Mouse (Mus musculus) spleen, embryonic (tissue): ENCODE results near the gene Gm9844.
"Not testable (repeated sequence)": the region's sequence is repeated elsewhere in the genome, so short reads cannot be mapped to it uniquely, and the experiment has no call there.

Experiments used
- CTCF ChIA-PET: fragments of 350-600 bp; sonication (Branson Sonifier 250); formaldehyde crosslinking; loops from one replicate; lab custom pipeline; 2022; lab: Charles Lee

The Gm9844 gene

DNA sequence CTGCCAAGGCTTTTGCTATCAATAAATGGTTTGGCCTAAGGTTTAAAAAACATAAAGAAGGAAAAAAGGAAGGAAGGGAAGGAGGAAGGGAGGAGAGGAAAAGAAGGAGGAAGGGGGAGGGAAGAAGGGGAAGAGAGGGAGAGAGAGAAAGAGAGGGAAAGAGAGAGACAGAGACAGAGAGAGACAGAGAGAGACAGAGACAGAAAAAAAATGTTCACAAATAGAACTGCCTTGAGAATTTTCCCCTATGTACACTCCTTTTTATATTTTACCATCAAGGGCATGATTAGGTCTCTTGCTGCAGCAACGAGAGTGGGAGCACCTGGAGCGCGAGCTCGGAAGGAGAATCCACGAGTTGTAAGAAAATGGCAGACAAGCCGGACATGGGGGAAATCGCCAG is at the start of gene Gm9844:
Gene Gm9844 (plus strand): TSS at position 301 of the 400 bp plus-strand sequence.
- CTCF ChIA-PET = no interaction called here

GRCm38 (mm10) chr7:24817502-24817901 is 44.5 kb upstream of the Gm9844 start:
- CTCF ChIA-PET = interaction anchor here (1.2 kb wide), 1 partner anchor 156 kb away, joined by 8 read pairs; the partner anchor contains the start of gene Rabac1

DNA sequence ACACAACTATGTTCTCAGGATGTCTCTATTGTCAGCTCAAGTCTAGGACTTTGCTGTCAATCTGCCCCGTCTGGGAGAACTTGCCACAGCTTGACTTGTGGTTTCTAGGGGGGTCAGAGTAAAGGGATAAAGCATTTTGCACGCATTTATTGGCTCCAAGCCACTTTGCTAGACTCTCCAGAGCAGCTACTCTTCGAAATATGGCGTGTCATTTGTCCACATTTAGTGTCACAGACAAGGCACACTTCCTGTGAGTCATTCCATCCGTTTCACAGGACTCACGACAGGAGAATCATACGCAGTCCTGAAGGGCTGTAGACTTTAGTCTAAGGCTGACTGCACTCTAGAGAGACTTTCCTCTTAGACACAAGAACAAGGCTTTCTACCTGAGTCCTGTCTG is 37.6 kb upstream of the Gm9844 start:
- CTCF ChIA-PET = no interaction called here

DNA sequence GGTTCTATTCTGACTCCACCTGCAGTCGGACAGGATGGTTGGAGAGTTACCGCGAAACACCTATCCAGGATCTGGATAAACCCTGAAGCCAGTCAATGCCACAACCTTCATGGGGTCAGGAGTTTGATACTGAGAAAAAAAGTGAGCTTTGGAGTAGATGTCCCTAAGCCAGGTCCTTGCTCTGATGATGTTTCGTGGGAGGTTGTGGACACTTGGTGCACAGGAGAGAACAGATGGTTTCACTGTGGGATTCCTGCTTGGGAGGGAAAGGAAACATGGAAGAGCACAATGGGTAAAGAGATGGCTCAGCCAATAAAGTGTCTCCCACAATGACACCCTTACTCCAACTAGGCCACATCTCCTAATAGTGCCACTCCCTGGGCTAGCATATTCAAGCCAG is 34.8 kb upstream of the Gm9844 start:
- CTCF ChIA-PET = no interaction called here

DNA sequence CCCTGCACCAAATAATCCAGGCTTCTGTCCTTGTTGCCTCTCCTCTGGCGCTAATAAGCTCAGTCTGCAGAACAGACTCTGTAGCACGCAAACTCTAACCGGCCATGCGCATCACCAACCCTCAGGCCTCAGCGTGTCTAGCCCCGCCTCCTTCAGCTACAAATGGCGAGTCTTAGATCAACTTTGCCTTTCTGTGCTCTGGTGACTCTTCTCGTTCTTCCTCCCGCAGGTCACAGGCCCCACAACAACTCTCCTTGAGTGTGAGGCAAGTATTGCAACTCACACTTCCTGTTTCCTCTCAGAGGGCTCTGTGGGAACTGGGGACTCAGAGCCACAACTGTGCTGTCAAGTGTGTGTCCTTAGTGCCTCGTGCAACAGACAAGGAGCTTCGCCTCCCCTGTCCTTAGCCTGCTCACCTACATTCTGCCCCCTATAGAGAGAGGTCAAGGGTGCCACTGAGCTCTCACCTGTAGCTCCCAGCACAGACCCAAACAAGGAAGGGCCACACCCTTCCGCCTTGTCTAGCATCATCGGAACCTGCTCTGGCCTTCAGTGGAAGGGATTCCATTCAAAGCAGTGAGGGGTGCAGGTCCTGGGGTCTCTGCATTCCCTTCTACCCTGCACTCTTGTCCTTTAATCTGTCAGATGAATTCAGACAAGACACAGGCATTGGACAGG is 23.1 kb upstream of the Gm9844 start:
- CTCF ChIA-PET = not testable (repeated sequence)

GRCm38 (mm10) chr7:24839410-24839808 is 22.6 kb upstream of the Gm9844 start:
- CTCF ChIA-PET = no interaction called here

DNA sequence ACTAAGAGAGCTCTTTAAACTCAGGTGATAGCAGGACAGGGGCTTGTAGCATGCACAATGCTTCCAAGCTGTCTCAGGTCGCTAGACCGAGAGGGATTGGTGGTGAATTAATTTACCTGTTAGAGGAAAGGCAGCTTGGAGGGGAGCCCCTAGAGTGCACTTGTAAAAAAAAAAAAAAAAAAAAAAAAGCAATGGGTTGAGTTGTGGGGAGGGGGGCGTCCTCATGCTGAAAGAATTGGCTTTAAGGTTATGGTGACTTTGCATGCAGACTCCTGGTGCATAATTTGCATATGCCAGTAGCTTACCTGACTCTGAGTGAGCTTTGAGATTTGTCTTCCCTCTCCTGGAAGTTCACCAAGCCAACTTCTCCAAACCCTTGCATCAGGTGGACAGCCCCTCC is 21.7 kb upstream of the Gm9844 start:
- CTCF ChIA-PET = interaction anchor here (0.7 kb wide), 2 partner anchors 249 to 651 kb away, joined by 5 to 24 read pairs; no protein-coding TSS in a partner anchor

GRCm38 (mm10) chr7:24841009-24841408 is 21.0 kb upstream of the Gm9844 start:
- CTCF ChIA-PET = interaction anchor here (0.7 kb wide), 2 partner anchors 248 to 650 kb away, joined by 5 to 24 read pairs; no protein-coding TSS in a partner anchor

GRCm38 (mm10) chr7:24844144-24844543 is 17.9 kb upstream of the Gm9844 start:
- CTCF ChIA-PET = no interaction called here

DNA sequence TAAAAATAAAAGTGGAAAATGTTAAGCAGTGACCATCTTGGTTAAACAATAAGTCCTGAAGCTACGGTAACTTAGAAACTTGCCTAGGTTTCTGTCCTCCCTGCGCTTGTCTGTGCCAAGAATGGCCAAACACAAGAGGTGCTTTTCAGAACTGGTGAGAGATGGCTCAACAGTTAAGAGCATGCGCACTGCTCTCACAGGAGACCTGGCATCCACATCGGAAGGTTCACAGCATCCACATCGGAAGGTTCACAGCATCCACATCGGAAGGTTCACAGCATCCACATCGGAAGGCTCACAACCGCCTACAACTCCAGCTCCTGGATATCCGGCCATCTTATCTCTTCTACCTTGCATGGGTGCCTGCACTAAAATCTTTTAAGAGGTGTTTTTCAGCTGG is 16.8 kb upstream of the Gm9844 start:
- CTCF ChIA-PET = no interaction called here

DNA sequence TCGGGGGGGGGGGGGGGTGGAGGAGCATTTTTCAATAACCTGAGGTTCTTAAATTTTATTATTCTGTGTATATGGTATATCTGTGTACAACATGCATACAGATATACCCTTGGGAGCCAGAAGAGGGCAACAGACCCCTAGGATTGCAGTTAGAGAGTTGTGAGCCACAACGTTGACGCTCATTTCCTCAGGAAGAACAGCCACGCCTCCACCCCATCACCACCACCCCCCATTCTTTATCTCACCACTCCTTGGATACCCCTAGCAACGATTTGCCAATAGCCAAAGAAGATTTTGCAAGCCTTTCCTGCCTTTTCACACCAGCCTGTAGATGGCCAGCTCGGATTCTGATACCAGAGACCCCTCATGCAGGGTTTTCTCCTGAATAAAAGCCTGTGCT is 16.3 kb upstream of the Gm9844 start:
- CTCF ChIA-PET = no interaction called here

GRCm38 (mm10) chr7:24846576-24846975 is 15.4 kb upstream of the Gm9844 start:
- CTCF ChIA-PET = interaction anchor here (0.9 kb wide), 1 partner anchor 126 kb away, joined by 3 read pairs; the partner anchor contains the start of gene Rabac1

DNA sequence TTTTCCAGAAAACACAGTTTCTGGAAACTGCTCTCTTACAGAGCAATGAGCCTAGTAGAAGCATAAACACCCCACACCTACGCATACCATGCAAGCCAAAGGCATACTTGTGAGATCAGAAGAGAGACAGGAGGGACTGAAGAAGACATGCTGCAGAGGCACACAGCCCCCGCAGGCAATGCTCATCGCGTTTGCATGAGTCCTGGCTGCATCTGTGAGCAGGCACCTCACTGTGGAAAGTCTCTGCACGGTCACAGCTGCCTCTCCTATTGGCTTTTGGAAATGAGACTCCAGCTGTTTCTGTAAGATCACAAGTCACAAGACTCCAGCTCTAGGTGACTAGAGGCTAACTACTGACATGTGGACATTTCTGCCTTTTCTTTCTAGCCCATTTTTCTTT is 11.9 kb upstream of the Gm9844 start:
- CTCF ChIA-PET = no interaction called here

GRCm38 (mm10) chr7:24850899-24851303 is 11.1 kb upstream of the Gm9844 start:
- CTCF ChIA-PET = no interaction called here

- CTCF ChIA-PET = no interaction called here
Measured at GRCm38 (mm10) chr7:24851596-24852325, 10.3 kb upstream of the Gm9844 start.

DNA sequence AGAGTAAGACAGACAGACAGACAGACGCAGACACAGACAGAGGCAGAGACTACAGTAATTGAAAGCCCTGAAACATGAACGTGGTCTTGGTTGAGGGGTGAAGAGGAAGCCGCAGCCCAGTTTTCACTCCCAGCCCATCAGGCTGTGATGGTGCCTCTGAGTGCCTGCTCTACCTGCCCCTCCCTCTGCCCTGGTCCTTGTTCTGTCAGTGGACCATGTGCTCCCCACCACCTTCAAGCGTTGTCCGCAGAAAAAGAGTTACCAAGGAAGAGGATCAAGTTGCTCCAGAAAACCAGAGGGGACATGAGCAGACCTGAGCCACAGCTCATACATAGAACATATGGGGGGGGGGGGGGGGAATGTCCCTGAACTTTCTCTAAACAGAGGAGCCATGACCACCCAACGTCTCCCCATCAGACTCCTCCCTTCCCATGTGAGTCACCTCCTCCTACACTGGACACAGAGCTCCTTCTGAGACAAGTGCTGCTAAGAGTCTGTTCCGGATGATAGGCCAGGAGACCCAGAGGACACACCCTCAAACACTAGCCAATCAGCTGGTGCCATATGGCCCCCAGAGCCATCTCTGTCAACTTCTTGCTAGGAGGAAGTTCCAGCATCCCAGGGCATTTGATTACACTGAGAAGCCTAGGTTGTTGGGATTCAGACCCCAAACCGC is 9.3 kb upstream of the Gm9844 start:
- CTCF ChIA-PET = no interaction called here

DNA sequence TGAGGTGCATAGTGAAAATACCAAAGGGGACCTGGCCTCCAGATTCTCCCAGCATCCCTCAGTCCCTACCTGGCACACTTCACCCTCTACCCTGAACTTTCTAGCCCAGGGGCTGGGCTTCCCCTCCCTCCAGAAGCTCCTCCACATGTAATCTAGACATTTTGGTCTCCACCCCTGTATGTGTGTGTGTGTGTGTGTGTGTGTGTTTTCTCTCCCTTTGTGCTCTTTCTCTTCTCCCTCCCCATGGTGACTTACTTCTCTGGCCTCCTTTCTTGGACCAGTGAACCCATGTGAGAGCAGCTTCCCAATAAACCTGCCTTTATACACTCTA is 8.8 kb upstream of the Gm9844 start:
- CTCF ChIA-PET = no interaction called here

- CTCF ChIA-PET = no interaction called here
Measured at GRCm38 (mm10) chr7:24853695-24854094, 8.3 kb upstream of the Gm9844 start.

DNA sequence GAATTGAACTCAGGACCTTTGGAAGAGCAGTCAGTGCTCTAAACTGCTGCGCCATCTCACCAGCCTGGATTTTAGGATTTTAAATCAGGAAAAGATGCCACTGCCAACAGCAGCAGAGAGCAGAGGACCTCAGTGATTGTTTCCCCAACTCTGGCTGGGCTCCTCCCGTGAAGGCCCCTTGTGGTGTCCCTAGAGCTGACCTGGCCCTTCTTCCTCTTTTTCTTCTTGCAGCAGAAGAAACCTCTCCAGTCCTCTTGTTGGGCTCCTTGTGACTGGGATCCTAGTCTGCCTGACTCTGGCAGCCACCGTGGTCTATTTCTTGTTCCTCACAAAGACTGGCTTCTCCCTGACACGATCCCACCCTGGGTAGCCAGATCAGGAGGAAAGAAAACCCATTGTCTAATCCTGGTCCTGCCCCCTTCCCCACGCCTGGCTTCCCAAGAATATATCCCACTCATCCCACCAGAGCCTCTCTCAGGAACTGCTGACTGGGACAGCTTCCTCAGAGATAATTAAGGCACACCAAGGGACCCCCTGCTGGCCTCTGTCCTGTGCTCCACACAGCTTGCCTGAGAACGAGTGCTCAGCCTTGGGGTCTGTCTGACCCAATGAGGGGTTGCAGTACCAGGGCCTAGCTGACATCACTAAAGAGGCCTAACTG is 5.4 kb upstream of the Gm9844 start:
- CTCF ChIA-PET = interaction anchor here (0.7 kb wide), 1 partner anchor 53 kb away, joined by 4 read pairs; no protein-coding TSS in a partner anchor

DNA sequence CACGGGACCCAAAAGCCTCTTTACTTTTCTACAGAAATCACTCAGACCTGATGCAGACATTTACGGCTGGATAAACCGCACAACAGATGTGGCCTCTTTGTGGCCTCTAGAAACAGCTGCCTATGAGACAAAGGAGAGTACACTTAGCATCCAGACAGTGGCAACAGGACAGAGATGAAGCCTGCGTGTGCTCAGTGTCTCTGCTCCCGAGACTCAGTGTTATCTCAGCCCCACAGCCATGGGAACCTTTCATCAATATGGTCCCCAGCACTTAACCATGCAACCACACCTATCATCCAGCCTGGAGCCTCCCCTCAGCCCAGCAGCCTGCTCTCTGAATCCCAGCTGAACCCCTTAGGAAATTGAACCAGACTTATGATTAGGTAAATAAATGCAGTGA is 2.8 kb upstream of the Gm9844 start:
- CTCF ChIA-PET = no interaction called here

DNA sequence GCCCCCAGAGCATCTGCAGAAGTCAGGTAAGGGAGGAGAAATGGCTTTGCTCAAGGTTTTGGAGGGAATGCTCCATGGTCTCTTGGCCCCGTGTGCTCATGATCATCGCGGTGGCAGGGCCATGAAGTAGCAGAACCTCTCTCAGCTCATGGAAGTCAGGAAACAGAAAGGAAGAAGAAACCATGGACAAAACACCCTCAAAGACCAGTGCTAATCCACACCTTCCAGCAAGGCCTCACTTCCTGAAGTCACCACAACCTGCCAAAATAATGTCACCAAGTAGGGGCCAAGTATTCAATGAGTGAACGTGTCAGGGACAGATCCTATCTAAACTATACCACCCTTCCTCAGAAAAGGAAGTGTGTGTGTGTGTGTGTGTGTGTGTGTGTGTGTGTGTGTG is 840 bp downstream of the Gm9844 start:
- CTCF ChIA-PET = interaction anchor here (0.7 kb wide), 1 partner anchor 37 kb away, joined by 4 read pairs; no protein-coding TSS in a partner anchor

GRCm38 (mm10) chr7:24864156-24864555 is 2.1 kb downstream of the Gm9844 start:
- CTCF ChIA-PET = no interaction called here
